Mouse (Mus musculus) cerebellum, adult 2 months (tissue): ENCODE data around the gene Msmp.

Experiments
- CTCF ChIP-seq: fragments of 200-500 bp; IDR thresholded peaks from 2 replicates; pipeline ENCODE4 v1.5.1; 2011; ENCODE audit warnings: low read depth, mild to moderate bottlenecking, control low read depth, low read length, moderate library complexity, borderline replicate concordance; ENCODE audit not compliant: insufficient read depth
- POLR2A ChIP-seq: fragments of 200-500 bp; IDR thresholded peaks from 2 replicates; pipeline ENCODE4 v1.6.1; 2011; ENCODE audit warnings: low read length, control low read depth, borderline replicate concordance; ENCODE audit not compliant: insufficient read depth

DNA sequence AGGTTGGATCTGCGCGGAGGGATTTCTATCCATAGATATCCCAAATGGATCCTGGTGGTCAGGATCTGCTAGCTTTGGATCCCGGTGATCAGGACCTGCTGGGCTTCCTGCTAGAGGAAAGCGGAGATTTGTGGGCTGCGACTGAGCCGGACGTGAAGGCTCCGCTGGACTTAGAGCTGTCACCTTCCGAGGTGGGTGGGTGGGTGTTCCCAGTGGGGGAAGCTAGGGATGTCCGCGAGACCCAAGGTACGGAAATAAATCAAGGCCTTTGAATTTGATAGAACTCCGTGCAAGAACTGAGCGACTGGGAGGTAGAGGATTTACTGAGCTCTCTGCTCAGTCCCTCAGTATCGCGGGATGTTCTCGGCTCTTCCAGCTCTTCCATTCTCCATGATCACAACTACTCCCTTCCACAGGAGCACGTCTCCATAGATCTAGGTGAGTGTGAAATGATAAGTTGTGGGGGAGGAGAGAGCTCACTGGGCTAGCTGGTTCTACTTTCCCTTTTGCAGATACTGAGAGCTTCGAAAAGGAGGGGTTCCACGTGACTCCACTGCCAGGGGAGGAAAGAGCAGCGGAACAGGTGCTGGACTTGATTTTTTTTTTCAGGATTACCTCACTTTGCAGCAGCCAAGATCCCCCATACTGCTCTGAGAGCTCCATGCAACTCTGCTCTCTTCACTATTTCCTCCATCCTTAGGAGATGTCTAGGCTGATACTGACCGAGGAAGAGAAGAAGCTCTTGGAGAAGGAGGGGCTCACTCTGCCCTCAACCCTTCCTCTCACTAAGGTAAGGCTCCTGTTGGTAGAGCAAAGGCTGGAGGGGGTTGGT is 21.3 kb downstream of the Msmp start:
- no peak for TF ChIP-seq POLR2A
- TF ChIP-seq CTCF: no peak
